Mouse (Mus musculus): ENCODE data around the gene Rabggta.
A peak's percentile ranks its signal among the peaks of the same experiment; 100 is the strongest.

Rabggta gene

GRCm38 (mm10) chr14:55730531-55731032 is 8.5 kb upstream of the Rabggta start:
- no peak for DNase-seq

DNA sequence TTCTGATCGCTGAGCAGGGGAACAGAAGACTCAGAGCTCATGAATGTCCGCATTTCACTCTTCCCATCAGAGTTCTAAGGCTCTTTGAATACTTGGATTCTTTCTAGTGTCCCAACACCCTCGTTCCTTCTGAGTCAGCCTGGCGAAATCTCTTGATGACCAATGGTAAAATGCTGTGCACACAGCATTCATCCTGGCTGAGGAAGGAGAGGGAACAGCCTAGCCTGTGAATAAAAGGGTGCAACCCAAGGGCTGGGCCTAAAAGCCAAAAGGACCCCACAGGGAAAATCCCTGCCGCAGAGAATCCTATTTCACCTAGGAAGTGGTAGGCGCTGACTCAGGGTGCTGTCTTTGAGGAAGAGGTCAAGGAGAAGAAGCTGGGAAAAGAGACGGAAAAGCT is 8.1 kb upstream of the Rabggta start:
- DNase-seq, result no peak

- DNase-seq, result no peak
Observed at GRCm38 (mm10) chr14:55727889-55728685, 6.0 kb upstream of the Rabggta start.

GRCm38 (mm10) chr14:55726261-55726660 is 4.2 kb upstream of the Rabggta start:
- DNase-seq, result no peak

GRCm38 (mm10) chr14:55724411-55724871 is 2.4 kb upstream of the Rabggta start:
- peak; percentile 83 for DNase-seq

DNA sequence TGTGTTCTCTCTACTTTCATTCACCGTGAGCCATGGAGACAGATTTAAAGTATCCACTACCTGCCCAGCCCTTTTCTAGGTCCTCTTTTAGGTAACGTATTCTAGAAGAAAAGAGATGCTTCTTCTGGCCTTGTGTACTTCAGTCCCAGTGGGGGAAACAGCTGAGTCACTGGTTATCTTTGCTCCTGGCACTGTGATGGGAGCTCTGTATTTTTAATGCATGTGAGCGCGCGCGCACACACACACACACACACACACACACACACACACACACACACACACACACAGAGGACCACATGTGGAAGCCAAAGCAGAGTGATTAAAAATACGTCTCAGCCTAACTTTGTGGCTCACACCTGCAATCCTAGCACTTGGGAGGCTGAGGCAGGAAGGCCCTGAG is 1.4 kb upstream of the Rabggta start:
- DNase-seq, result no peak

- no peak for DNase-seq
Observed at GRCm38 (mm10) chr14:55722438-55722945, 429 bp upstream of the Rabggta start.

DNA sequence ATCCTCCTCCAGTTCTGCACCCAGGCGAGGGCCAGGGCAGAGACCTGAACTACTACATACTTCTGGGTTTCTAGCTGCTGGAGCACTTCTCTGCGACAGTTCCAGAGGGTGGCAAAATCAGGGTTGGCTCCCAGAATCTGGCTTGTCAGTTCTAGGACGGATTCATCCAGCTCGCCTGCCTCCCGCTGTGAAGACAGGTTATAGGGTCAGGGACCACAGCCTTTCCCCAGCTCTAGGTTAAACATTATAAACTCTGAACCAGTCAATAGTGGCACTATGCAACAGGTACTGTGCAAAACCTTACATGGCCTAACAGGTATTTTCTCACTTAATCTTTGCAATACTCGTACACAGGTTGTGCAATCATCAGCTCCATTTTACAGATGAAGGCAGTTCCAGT is 987 bp downstream of the Rabggta start:
- no peak for DNase-seq

- no peak for DNase-seq
Observed at GRCm38 (mm10) chr14:55720666-55721065, 1.4 kb downstream of the Rabggta start.

- no peak for DNase-seq
Observed at GRCm38 (mm10) chr14:55719737-55720136, 2.3 kb downstream of the Rabggta start.

- no peak for DNase-seq
Observed at GRCm38 (mm10) chr14:55716884-55717283, 5.2 kb downstream of the Rabggta start.

DNA sequence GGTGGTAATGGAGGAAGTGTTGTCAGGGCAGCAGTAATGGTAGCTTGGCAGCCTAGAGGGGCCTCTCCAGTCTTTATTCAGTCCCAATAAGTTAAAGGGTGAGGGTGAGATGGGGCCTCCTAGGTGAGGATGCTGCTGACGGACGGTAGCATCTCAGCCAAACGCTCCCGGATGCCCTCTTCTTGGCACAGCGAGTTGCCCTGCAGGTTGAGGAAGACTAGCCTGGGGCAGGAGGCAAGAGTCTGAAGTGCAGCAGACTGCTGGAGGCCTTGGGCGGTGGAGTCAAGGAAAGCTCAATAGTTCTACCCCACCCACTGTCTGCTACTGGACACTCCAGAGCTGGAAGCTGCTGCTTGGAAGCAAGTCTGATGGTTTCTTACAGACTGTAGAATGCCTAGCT is 5.8 kb downstream of the Rabggta start:
- no peak for DNase-seq

GRCm38 (mm10) chr14:55714893-55715292 is 7.2 kb downstream of the Rabggta start:
- DNase-seq, result no peak

DNA sequence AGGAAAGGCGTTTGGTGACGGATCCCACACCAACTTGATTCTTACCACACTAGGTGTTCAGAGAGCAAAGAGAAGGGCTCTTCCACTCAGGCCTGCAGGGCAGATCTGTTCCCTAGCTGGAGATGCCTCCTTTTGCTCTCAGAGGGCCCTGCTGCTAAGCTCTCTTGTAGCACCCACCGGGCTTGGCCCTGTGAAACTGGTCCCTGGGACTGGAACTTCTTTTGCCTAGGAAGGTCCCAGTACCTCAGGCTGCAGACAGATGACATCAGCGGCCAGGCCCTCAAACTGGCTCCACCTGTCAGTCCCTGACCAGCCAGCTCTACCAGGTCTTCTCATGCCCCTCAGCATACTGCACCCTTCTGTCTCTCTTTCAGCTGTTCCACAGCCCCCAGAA is 8.3 kb downstream of the Rabggta start, which contains the start of gene Tgm1:
Gene Tgm1 (minus strand): TSS at position 198 of the 394 bp plus-strand sequence.
- no peak for DNase-seq

GRCm38 (mm10) chr14:55713007-55713728 is 8.9 kb downstream of the Rabggta start:
- DNase-seq, result no peak

DNA sequence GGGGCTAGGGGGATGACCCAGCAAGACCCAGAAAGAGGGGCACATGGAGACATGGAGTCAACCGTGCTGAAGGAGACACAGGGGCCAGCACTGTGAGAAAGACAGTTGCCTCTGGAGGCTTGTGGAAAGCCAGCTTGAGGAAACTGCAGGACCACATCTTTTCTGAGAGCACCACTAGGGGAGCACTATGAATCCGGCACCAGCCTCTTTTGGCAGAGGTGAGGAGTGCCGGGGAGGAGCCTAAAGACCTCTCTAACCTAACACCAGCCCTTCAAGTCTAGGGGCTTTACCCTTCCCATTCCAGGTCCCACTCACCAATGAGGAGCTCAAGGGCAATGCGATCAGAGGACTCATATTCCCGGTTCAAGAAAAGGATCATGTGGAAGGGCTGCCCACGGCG is 10.3 kb downstream of the Rabggta start:
- DNase-seq, result no peak

DNA sequence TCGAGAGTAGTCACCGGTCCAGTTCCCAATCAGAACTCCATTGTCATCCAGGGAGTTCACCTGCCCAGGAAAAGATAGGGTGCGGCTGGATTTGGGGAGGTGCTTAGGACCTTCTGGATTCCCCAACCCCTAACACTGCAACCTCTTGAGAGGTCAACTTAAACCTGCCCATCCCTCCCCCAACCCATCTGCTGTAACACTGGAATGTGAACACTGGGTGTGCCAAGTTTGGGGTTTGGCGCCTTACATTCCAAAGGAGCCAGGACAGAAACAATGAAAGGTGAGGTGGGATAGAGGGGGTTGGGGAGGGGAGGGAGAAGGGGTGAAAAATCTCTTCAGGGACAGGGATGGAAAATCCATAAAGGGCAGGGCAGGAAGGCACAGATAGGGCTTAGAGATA is 12.6 kb downstream of the Rabggta start:
- no peak for DNase-seq

GRCm38 (mm10) chr14:55707397-55707796 is 14.7 kb downstream of the Rabggta start:
- no peak for DNase-seq

- DNase-seq, result no peak
Observed at GRCm38 (mm10) chr14:55706051-55706600, 15.9 kb downstream of the Rabggta start.

DNA sequence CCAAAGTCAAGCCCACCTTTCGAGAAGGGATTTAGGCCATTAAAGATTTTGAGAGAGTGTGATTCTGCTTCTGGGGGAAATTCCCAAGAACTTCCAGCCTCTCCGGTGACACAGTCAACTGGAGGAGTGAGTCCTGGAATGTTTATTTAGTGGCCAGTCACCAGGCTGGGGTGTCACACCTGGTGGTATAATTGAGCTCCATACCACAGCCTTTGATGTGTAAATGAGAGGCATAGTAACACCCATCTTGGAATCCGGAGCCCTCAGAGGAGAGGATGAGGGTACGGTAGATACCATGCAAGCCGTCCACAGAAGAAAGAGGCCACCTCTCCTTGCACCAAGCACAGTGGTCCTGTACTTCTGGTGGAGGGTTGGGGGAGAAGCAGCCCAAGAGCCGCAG is 19.3 kb downstream of the Rabggta start:
- DNase-seq, result no peak

GRCm38 (mm10) chr14:55701131-55701530 is 20.9 kb downstream of the Rabggta start:
- DNase-seq, result no peak

DNA sequence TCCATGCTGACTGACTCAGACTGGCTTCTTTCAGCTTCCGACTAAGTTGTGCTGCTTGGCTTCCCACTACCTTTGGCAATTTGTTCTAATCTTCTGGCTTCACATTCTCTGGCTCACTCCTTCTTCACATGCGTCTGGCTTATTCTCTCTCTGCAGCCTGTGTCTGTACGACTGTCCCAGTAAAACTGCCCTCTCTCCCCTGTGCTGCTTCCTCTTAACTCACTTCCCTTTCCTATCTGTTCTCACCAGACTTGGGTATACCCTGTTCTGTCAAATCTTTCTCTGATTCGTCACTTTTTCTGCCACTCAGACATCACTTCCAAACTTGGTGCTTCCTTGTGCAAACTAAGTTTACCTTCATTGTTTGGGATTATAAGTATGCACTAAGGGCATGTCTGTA is 24.8 kb downstream of the Rabggta start:
- DNase-seq, result no peak

DNA sequence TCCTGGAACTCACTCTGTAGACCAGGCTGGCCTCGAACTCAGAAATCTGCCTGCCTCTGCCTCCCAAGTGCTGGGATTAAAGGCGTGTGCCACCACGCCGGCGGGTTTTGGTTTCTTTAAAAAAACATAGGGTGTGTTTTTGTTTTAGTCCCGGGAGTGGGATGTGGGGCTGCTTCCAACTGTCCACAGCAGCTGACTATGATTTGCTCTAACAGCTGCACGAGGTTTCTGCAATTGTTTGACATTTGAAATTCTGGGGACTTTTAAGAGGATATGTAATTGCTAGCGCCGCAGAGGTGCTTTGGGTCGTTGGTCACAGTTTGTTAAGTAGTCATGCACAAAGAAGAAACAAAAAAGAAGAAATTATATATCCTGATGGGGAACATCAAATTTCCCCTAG is 32.6 kb downstream of the Rabggta start:
- no peak for DNase-seq

DNA sequence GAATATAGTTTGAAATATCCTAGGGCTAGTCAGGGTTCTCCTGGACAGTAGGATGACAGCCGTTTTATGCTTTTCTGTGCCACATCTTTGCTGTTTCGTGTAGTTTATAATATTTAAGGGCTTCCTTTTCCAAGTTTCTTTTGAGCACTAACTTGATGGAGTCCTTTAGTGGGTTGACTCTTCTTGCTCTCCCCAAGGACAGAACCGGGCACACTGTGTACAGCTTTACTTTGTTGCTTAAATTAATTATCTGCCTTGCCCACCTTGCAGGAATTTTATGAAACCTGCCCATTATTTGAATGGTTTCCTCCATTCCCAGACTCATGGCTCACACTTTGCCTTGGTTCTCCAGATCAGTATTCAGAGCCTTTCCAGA is 40.0 kb downstream of the Rabggta start:
- DNase-seq, result no peak
